Mouse (Mus musculus) embryo, embryonic 9.5 days (tissue): ENCODE measurements at regions not wholly inside any gene's neighbourhood (a gene's known extent, or its start where the extent isn't known, plus 50 kb on each side); places are given as distances from the start of the nearest gene placed in this dataset.
A peak's percentile ranks its signal among the peaks of the same experiment; 100 is the strongest.
"Not testable (repeated sequence)": the region's sequence is repeated elsewhere in the genome, so short reads cannot be mapped to it uniquely, and the experiment has no call there.

Experiments
- DNase-seq: peaks from one replicate; pipeline ENCODE4 v3.0.0-alpha.2; 2017; ENCODE audit errors: extremely low spot score

- no peak for DNase-seq
Measured at GRCm38 (mm10) chr3:151931656-151932055, 94.2 kb upstream of the Ptgfr start.

GRCm38 (mm10) chr3:151931096-151931495 lies 93.7 kb upstream of the Ptgfr start:
- DNase-seq, result no peak

- peak; percentile 52 for DNase-seq
Measured at GRCm38 (mm10) chr3:151914010-151914513, 76.6 kb upstream of the Ptgfr start.

GRCm38 (mm10) chr3:151912292-151912691 lies 74.9 kb upstream of the Ptgfr start:
- not testable (repeated sequence) for DNase-seq

GRCm38 (mm10) chr3:151910851-151911250 lies 73.4 kb upstream of the Ptgfr start:
- DNase-seq, result no peak

- no peak for DNase-seq
Measured at GRCm38 (mm10) chr3:151909344-151909743, 71.9 kb upstream of the Ptgfr start.

- no peak for DNase-seq
Measured at GRCm38 (mm10) chr3:151908886-151909285, 71.5 kb upstream of the Ptgfr start.

GRCm38 (mm10) chr3:151905775-151906174 lies 68.3 kb upstream of the Ptgfr start:
- DNase-seq, result no peak

GRCm38 (mm10) chr3:151903169-151903568 lies 65.7 kb upstream of the Ptgfr start:
- DNase-seq, result no peak

- DNase-seq, result no peak
Measured at GRCm38 (mm10) chr3:151902216-151902827, 64.9 kb upstream of the Ptgfr start.

- DNase-seq, result no peak
Measured at GRCm38 (mm10) chr3:151899676-151900075, 62.2 kb upstream of the Ptgfr start.

- DNase-seq, result no peak
Measured at GRCm38 (mm10) chr3:151899094-151899493, 61.7 kb upstream of the Ptgfr start.

GRCm38 (mm10) chr3:151896320-151896719 lies 58.9 kb upstream of the Ptgfr start:
- no peak for DNase-seq

GRCm38 (mm10) chr3:151894712-151895111 lies 57.3 kb upstream of the Ptgfr start:
- no peak for DNase-seq

- DNase-seq, result no peak
Measured at GRCm38 (mm10) chr3:151893421-151894235, 56.2 kb upstream of the Ptgfr start.

GRCm38 (mm10) chr3:151891760-151892253 lies 54.4 kb upstream of the Ptgfr start:
- DNase-seq, result peak; percentile 76

- no peak for DNase-seq
Measured at GRCm38 (mm10) chr3:151891336-151891735, 53.9 kb upstream of the Ptgfr start.

- DNase-seq, result peak; percentile 46
Measured at GRCm38 (mm10) chr3:151889738-151890137, 52.3 kb upstream of the Ptgfr start.
